Mouse (Mus musculus): Measurements from ENCODE around the gene 4931440F15Rik.

DNA sequence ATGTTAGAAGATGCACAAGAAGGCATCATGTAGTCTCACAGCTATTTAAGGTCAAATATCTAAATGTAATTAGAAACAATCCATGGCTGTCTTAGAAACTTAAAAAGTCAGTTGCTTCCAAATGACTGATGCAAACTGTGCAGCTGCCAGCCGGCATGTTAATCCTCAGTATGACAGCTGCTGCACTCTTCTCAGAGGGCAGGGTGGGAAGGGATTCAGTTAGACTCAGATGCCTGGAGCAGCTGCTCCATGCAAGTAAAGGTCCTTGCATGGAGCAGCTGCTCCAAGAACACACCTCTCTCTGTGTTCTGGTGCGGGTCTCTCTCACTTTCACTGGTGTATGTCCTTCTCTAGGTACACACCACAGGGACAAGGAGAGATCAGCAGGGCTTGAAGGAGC, 51.2 kb downstream of the 4931440F15Rik start:
- no peak for TF ChIP-seq CTCF (conservative IDR thresholded peaks at IDR 0.05; ENCODE audit: low read length)
- no peak for TF ChIP-seq NANOG (IDR thresholded peaks at IDR 0.05; ENCODE audit: borderline replicate concordance, low read length)
